Mouse (Mus musculus): ENCODE measurements around the gene Fnbp1.
A peak's percentile ranks its signal among the peaks of the same experiment; 100 is the strongest.

Fnbp1 gene

GRCm38 (mm10) chr2:31124694-31125093 is 17.1 kb downstream of the Fnbp1 start:
- DNase-seq (ENCODE audit: low read depth) = no peak

- no peak for DNase-seq (ENCODE audit: low read depth)
Measured at GRCm38 (mm10) chr2:31123493-31123892, 18.3 kb downstream of the Fnbp1 start.

DNA sequence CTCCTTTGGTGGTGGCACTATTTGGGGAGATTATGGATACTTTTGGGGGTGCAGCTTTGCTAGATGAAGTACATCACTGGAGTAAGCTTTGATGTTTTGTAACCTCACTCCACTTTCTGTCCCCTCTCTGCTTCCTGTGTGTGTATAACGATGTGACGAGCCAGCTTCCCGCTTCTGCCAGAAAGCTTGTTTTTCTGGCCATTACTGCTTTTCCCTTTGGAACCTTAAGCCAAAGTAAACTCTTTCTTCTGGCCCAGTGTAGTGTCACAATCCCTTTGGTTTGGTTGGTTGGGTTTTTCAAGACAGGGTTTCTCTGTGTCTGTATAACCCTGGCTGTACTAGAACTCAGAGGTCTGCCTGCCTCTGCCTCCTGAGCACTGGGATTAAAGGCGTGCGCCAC is 19.0 kb downstream of the Fnbp1 start:
- DNase-seq (ENCODE audit: low read depth) = no peak

DNA sequence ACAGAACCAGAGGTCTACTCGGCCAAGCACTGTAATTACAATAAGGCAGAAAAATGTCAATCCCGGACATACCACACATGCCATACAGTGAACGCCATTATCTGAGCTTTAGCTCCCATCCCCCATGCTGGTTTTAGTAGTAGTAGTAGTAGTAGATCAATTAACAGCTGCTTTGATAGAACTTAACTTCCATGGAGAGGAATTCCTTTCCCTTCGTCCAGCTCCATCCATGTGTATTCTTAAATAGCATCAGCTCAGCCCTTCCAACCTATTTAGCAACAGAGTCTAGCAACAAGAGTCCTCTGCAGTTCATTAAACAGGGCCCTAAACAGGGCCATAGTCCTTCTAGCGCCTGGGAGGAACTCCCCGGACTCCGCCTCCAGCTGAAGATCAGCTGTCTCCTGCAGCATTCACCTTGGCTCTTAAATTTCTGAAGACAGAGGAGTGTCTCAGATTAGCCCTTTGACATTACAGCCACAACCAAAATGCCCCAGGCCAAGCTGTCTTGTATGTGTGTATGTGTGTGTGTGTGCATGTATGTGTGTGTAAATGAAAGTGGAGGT is 20.6 kb downstream of the Fnbp1 start:
- DNase-seq (ENCODE audit: low read depth) = no peak

GRCm38 (mm10) chr2:31119795-31120194 is 22.0 kb downstream of the Fnbp1 start:
- no peak for DNase-seq (ENCODE audit: low read depth)

DNA sequence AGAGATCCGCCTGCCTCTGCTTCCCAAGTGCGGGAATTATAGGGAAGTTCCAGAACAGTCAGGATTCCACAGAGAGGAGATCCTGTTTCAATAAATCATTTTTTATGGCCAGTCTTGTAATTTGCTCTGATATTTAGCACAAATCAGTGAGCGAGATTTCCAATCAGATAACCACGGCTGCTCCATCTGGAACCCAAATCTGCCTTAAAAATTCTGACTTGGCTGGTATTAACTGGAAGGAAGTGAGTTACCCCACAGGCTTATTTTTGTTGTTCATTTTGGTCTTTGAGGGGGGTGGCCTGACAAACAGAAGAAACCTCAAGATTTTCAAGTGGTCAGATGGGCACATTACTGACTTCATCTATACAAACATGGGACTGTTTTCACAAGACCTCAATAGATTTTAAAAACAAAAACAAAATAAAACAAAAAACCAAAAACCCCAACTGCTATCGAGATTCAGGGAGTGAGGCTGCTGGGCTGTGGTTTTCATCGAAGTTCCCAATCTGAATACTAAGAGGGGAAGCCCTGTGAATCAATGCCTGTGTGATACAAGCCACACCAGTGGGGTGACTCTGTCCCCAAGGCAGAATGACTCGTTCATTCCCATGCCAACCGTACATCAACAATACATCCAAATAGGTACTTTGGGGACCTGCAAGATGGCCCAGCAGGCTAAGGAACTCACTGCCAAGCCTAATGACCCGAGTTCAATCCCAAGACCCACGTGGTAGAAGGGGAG is 23.0 kb downstream of the Fnbp1 start:
- DNase-seq (ENCODE audit: low read depth) = peak; percentile 72

GRCm38 (mm10) chr2:31118211-31118610 is 23.6 kb downstream of the Fnbp1 start:
- no peak for DNase-seq (ENCODE audit: low read depth)

DNA sequence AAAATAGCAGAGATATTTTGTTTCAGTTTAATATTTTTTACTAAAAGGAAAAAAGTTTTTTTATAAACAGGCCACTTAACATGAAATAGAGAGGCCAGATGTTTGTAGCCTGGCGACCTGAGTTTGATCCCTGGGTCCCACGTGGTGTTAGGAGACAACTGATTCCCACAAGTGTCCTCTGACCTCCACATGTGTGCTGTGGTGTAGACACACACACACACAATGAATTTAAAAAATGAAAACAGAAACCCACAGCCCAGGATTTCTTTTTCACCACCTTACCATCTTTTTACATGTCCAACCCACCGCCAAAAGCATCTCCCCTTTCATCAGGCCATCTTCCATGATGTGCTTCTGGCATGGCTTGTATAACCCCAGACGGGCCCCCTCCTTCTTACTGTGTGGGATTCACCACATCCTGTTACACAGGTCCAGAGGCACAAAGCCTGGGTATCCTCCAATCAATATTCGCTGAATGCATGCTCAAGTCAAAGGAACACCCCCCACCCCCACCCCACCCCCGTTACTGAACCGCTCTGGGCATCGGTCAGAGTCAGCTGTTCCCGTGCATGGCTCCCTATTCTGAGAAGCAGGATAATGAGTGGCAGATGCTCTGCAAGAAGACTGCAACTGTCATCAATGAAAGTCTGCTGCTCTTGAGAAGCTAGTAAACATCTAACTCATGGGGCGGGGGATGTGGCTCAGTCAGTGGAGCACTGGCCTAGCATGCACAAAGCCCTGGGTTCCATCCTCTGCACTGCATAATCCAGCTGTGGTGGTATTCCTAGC is 25.7 kb downstream of the Fnbp1 start:
- DNase-seq (ENCODE audit: low read depth) = peak; percentile 93

DNA sequence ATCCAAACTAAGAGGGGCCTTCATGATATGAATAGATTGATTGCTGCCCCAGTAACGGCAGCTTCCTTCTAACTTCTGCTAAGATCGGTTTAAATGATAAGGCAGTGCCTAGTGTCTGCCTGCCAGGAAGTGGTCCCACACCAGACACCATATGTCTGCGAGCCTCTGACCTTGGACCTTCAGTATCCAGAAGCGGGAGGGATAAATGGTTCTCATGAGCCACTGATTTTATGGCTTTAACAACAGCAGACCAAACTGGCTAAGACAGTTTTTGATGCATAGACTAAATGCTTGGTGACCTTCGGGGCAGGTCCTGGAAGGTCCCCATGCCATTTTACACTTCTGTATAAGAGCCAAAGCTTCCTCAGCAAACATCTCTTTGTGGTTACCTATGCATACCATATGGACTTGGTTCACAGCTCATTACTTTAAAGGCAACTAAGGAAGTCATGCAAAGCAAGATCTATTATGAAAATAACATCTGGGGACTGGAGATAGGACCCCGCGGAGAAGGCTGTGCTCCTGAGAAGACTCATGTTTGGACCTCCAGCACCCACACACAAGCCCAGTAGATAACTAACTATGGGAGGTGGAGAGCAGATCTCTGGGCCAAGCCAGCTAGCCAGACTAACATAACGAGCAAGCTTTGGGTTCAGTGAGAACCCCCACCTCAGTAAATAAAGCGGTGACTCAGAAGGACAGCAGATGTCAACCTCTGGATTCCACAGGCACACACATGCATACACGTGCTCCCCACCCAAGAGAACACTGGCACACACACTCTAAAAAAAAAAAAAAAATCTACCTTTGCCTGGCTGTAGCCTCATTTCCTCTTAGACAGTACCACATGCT is 26.5 kb downstream of the Fnbp1 start:
- peak; percentile 94 for DNase-seq (ENCODE audit: low read depth)

GRCm38 (mm10) chr2:31114205-31114604 is 27.6 kb downstream of the Fnbp1 start:
- DNase-seq (ENCODE audit: low read depth) = peak; percentile 41

GRCm38 (mm10) chr2:31111685-31112084 is 30.1 kb downstream of the Fnbp1 start:
- no peak for DNase-seq (ENCODE audit: low read depth)

- DNase-seq (ENCODE audit: low read depth) = no peak
Measured at GRCm38 (mm10) chr2:31109960-31110548, 31.8 kb downstream of the Fnbp1 start.

- DNase-seq (ENCODE audit: low read depth) = peak; percentile 82
Measured at GRCm38 (mm10) chr2:31108186-31108585, 33.6 kb downstream of the Fnbp1 start.

DNA sequence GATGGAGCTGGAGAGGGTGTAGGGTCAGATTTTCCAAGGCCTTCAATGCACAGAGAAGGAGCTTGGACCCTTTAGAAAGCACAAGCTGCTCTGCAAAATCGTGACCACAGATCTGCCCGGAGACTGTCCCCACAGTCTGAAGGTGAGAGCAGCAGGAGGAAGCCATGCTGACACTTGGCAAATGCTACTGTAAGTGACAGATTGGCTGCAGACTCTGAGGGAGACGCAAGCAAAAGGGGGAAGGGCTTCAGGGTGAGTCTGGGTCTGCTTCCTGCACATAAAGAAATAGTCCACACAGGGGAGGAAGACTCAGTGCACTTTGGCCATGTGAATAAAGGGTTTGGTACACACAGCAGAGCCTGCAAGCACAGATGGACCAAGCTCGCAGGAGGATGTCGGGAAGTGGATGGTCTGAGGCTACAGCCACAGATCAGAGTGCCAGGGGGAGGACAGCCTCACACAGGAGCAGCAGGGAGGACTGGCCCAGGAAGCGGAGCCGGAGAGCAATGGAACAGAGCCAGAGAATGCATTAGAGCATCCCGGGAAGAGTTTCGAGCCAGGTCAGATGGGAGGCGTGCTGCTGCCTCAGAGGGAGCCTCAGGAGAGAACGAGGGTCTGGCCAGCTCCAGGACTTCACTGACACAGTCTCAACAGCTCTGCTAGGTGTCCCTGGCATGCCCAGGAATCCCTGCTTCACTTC is 35.0 kb downstream of the Fnbp1 start:
- DNase-seq (ENCODE audit: low read depth) = no peak

DNA sequence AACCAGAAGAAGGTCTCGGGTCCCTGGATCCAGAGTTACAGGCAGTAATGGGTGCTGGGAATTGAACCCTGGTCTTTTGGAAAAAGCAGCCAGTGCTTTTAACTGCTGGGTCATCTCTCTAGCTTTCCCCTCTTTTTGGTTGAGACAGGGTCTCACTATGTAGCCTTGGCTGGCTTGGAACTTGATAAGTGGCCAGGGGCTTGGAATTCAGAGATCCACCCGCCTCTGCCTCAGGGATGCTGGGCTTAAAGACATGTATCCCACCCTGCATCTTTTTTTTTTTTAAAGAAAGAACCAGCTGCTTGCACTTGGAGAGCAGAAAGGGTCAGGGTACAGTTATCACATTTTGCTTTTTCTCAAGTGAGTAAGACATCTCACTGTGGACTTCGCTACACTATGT is 35.8 kb downstream of the Fnbp1 start:
- DNase-seq (ENCODE audit: low read depth) = no peak

DNA sequence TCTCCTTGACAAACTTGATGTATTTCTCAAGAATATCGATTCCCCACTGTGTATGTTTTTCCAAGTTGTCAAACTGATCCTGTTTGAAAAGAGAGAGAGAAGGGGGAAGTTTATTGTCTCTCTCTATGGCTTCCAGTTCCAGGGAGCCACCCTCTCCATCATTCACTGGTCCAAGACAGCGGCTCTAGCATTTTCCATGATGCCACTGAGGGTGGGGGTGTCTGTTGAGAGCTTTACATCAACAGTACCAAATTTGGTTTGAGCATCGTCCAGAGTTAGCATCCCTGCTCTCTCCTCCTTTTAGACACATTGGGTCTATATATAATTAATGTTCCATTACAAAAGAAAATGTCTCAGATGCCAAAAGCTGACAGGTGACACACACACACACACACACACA is 36.5 kb downstream of the Fnbp1 start:
- DNase-seq (ENCODE audit: low read depth) = no peak

DNA sequence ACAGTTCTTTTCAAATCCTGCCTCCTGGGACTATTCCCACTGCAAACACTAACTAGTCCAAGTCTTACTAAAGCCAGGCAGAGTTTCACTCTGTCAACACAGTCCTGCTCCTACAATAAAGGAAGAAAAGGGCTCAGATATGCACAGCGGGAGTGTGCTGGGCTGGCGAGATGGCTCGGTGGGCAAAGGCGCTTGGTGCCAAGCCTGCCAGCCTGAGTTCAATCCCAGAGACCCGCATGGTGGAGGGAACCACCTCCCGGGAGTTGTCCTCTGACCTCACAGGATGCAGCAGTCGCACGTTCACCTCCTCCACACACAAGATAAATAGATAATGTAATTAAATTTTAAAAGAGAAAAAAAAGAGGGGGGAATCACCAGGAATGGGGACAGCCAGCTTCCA is 38.5 kb downstream of the Fnbp1 start:
- DNase-seq (ENCODE audit: low read depth) = no peak

GRCm38 (mm10) chr2:31101285-31101684 is 40.5 kb downstream of the Fnbp1 start:
- DNase-seq (ENCODE audit: low read depth) = no peak

GRCm38 (mm10) chr2:31099079-31099478 is 42.7 kb downstream of the Fnbp1 start:
- DNase-seq (ENCODE audit: low read depth) = no peak

DNA sequence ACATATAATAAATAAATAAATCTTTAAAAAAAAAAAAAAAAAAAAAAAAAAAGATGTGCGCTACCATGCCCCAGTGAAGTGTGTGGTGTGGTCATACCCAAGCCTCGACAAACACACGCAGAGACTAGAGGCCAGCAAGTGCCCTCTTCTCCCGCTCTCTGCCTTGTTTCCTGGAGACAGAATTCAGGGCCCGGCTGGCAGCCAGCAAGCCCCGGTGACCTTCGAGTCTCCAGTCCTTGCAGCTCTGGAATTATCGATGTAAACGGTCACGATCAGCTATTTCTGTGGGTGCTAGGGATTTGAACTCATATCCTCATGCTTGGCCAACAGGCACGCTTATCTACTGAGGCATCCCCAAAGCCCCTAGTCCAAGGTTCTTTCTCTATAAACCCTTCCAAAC is 43.2 kb downstream of the Fnbp1 start:
- no peak for DNase-seq (ENCODE audit: low read depth)

DNA sequence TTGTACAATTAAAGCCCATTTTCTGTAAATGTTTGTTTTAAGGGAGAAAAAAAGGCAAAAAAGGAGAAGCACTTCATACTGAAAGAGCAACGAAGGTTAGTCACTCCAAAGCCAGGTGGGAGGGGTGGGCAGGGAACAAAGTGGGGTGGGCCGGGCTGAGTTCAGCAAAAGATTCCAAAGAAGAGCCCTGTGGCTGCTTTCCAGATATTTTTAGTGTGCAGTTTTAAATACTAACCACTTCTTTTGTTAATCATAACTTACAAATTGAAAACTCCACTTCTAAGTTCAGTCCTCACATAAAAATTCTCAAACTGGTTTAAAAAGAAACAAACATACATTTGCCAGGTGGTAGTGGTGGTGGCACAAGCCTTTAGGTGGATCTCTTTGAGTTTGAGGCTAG is 44.5 kb downstream of the Fnbp1 start:
- no peak for DNase-seq (ENCODE audit: low read depth)
